Mouse (Mus musculus) thymus, adult 2 months (tissue): ENCODE results near the gene Pygm.

Experiments
- CTCF ChIP-seq: fragments of 200-500 bp; IDR thresholded peaks from 2 replicates; pipeline ENCODE4 v1.5.1; 2012; ENCODE audit warnings: mild to moderate bottlenecking, control low read depth, low read length, moderate library complexity, borderline replicate concordance; ENCODE audit not compliant: control insufficient read depth, poor library complexity, insufficient read depth; ENCODE audit errors: extremely low read depth
- POLR2A ChIP-seq: fragments of 200-500 bp; IDR thresholded peaks from 2 replicates; pipeline ENCODE4 v1.6.1; 2012; ENCODE audit warnings: mild to moderate bottlenecking, low read length, control low read depth, moderate library complexity; ENCODE audit not compliant: control insufficient read depth, poor library complexity, insufficient read depth; ENCODE audit errors: extremely low read depth

GRCm38 (mm10) chr19:6400096-6401086 is 16.2 kb downstream of the Pygm start:
- no peak for TF ChIP-seq POLR2A
- no peak for TF ChIP-seq CTCF
